Mouse (Mus musculus) urinary bladder, postnatal 4 days (tissue): ENCODE measurements at regions not wholly inside any gene's neighbourhood (a gene's known extent, or its start where the extent isn't known, plus 50 kb on each side); places are given as distances from the start of the nearest gene placed in this dataset.

ENCODE experiments used
- DNase-seq, 2 experiments: peaks; one replicate each; pipeline ENCODE4 v3.0.0; 2021 to 2022; ENCODE audit warnings: low spot score in 2 of 2

DNA sequence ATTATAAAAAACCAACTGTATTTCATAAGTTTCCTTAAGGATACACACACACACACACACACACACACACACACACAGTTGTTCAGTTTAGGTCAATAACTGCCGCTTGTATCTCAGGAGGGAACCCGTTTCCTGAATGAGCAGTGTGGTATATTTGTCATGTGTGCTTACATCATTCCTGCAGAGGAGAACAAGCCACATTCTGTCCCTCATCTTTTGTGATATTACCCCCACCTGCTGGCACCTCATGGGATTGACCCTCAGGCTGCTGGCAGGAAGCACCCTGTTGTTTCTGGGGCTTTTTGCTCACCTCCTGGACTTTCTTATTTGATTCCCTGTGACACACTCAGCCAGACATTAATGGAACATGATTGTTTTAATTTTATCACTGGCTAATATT is 66.4 kb upstream of the Htr1a start:
- peak; percentile 22 to 67 for DNase-seq

DNA sequence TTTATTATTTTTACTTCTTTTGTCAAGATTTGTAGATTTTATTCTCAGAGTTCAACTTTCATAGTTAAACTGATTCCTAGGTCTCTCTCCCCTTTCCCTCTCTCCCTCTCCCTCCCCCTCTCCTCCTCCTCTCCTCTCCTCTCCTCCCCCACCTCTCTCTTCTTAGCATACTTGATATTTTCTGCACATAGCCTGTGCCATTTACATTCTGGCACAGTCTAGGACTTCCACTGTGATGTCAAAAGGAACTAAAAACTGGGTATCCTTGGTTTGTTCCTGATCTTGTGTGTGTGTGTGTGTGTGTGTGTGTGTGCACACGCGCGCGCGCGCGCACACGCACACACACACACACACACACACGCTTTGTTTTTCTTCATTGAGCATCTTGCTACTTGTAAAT is 64.9 kb upstream of the Htr1a start:
- DNase-seq, result no peak

DNA sequence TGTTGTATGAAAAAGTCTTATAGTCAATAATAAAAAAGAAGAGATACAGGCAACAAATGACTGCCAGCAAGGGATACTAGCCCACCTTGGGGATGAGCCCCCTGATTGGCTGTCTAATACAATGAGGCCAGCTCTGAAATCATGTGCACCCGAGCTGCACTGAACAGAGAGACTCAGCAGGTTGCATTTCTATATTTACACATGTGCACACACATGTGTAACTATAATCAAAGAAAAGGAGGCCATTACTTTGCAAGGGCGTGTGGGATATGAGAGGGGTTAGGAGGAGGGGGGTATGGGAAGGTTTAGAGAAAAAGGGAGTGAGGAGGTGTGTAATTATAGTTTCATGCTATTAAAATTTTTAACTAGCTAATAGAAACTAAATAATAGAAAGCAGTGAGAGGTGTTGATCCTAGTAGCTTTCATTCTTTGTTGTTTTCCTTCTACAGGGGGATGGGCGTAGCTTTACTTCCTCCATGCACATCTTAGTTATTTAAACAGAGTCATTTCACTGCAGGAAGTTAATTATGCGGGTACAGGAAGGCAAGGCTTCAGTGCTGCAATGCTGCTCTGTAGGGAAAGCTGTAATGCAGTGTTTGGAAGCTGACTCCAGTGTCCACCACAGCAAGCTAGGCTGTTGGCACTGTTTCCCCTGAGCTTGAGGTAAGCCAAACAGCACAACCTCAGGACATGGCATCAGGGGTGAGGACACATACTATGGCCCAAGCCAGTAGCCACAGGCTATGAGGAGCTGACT is 56.2 kb upstream of the Htr1a start:
- DNase-seq, result no peak
